Mouse (Mus musculus) midbrain, embryonic 15.5 days (tissue): ENCODE measurements around the gene Gstp1. TPM values are rescaled to one million over a fixed set of nuclear protein-coding genes. Genes with fewer than 3 reads are reported as not detected.
"Not testable (repeated sequence)": the region's sequence is repeated elsewhere in the genome, so short reads cannot be mapped to it uniquely, and the experiment has no call there.

ENCODE experiments used
- ATAC-seq: fragments of 200-750 bp; cut with Nextera tagmentation; replicated peaks from 2 replicates; pipeline ENCODE4 v1.8.0; 2017; ENCODE audit warnings: moderate TSS enrichment
- H3K27ac ChIP-seq: fragments of 300-500 bp; sonication (generic); 2 replicates; pipeline ENCODE4 v1.5.1; 2015; ENCODE audit warnings: mild to moderate bottlenecking, inconsistent platforms
- H3K27me3 ChIP-seq: fragments of 300-500 bp; sonication (generic); replicated peaks from 2 replicates; pipeline ENCODE4 v1.6.1; 2015; ENCODE audit warnings: inconsistent platforms
- H3K36me3 ChIP-seq: fragments of 300-500 bp; sonication (generic); replicated peaks from 2 replicates; pipeline ENCODE4 v1.6.1; 2015; ENCODE audit warnings: inconsistent platforms
- H3K4me1 ChIP-seq: fragments of 300-500 bp; sonication (generic); 2 replicates; pipeline ENCODE4 v1.6.1; 2015; ENCODE audit warnings: inconsistent platforms
- H3K4me2 ChIP-seq: fragments of 300-500 bp; sonication (generic); 2 replicates; pipeline ENCODE4 v1.6.1; 2015; ENCODE audit warnings: inconsistent platforms, mild to moderate bottlenecking, moderate library complexity
- H3K4me3 ChIP-seq: fragments of 300-500 bp; sonication (generic); 2 replicates; pipeline ENCODE4 v1.5.1; 2015; ENCODE audit warnings: mild to moderate bottlenecking, inconsistent platforms
- H3K9ac ChIP-seq: fragments of 300-500 bp; sonication (generic); 2 replicates; pipeline ENCODE4 v1.6.1; 2015; ENCODE audit warnings: mild to moderate bottlenecking, inconsistent platforms
- H3K9me3 ChIP-seq: fragments of 300-500 bp; sonication (generic); 2 replicates; pipeline ENCODE4 v1.6.1; 2016; ENCODE audit warnings: inconsistent platforms
- WGBS: fragments of 180-500 bp; shearing (Covaris S2); methylation state at CpG from one replicate; pipeline ENCODE4 v1.1.7; 2015; ENCODE audit warnings: mixed read lengths; 5-methylcytosine and 5-hydroxymethylcytosine counted together
- polyA plus RNA-seq: library from polyadenylated mRNA; unstranded; fragments of >200 nt; fragmentation: Nextera tagmentation; extraction: Ambion mirVana; gene quantifications from 2 replicates; pipeline ENCODE4 v1.2.1, GENCODE M21; 2015

Gstp1 gene
- polyA plus RNA-seq, 1 experiment from 2014 or later: 513 TPM

DNA sequence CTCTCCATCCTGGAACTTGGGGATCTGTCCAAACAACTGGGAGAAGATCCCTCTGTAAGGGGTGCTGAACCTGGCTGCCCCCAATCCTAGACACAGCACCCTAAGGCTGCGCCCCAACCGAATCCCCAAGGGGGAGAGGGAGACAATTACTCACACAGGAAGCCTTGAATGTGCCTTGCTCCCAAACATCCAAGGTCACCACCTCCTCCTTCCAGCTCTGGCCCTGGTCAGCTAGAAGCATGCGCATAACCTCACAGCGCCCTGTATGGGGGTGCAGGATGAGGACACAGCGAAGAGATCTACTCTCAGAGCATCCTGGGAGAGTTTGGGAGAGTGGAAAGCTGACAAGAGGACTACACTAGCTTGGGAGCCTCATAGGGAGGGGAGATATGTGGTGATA lies 20.8 kb upstream of the Gstp1 start:
- Histone ChIP-seq H3K9ac (no peak overlapping the region), H3K4me1 (no peaks in the 10 kb centered on the region), H3K27me3 (no peaks in the 10 kb centered on the region), H3K27ac (no peak overlapping the region), H3K4me3 (no peak overlapping the region), H3K9me3 (no peaks in the 10 kb centered on the region), H3K4me2 (no peak overlapping the region), H3K36me3 (no peaks in the 10 kb centered on the region)
- WGBS: 87% methylated on average over 5 of the region's 5 CpGs
- no peak for ATAC-seq

DNA sequence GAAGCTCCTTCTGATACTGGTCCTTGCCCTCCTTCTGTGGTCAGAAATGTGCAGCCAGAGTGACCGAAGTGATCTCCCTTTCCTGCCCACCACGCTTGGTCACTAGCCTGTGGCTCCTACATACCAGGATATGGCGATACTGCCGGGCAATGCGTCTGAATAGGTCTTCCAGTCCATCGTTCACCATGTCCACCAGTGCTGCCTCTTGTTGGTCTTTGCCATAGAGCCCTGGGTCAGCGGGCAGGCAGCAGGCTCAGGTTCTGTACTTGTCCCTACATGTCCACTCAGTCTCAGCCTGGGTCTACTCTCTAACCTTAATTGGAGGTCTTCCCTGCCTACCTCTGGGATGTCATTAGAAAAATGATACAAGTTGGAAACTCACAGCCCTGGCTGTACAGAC lies 20.2 kb upstream of the Gstp1 start:
- Histone ChIP-seq H3K4me3 (no peak overlapping the region), H3K9ac (no peak overlapping the region), H3K36me3 (no peaks in the 10 kb centered on the region), H3K4me1 (no peaks in the 10 kb centered on the region), H3K27me3 (no peaks in the 10 kb centered on the region), H3K27ac (no peak overlapping the region), H3K4me2 (no peak overlapping the region), H3K9me3 (no peaks in the 10 kb centered on the region)
- WGBS: 96% methylated on average over 7 of the region's 7 CpGs
- no peak for ATAC-seq

DNA sequence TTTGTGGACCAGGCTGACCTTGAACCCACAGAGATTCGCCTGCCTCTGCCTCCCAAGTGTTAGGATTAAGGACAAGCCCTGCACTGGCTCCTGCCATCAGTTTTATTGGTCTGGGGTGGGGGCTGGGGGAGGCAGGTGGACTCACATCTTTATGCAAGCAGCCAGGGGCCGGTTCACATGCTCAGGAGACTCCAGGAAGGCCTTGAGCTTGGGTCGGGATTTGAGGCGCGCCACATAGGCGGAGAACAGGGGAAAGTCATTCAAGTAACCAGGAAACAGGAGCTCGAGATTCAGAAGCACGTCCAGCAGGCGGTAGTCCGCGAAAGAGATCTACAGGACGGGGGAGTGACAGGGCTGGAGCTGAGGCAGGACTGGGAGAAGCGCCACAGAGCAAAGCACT lies 19.6 kb upstream of the Gstp1 start:
- no peak for ATAC-seq
- H3K9me3 ChIP-seq: no peaks in the 10 kb centered on the region
- no peaks in the 10 kb centered on the region for H3K36me3 ChIP-seq
- WGBS: 83% methylated on average over 13 of the region's 13 CpGs
- no peaks in the 10 kb centered on the region for H3K27me3 ChIP-seq
- H3K27ac ChIP-seq: no peak overlapping the region
- H3K4me3 ChIP-seq: no peak overlapping the region
- H3K4me1 ChIP-seq: no peaks in the 10 kb centered on the region
- H3K4me2 ChIP-seq: no peak overlapping the region
- no peak overlapping the region for H3K9ac ChIP-seq

DNA sequence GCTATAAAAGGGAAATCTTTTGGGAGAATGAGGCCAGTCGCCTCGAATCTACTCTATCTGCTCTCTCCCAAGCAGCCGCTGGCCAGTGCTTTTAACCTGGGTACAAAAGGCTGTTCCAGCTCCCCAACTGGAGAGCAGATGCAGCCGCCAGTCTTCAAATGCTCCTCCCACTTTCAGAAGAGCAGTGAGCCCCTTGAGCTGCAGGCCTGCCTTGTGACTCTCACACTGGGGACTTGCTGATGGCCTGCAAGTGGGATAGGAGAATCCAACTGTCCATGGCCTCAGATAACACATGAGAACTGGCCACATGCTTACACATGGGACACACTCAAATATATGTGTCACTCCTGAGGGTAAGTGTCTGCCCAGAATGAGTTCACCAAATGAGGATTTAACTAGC lies 18.9 kb upstream of the Gstp1 start:
- WGBS: 36% methylated on average over 4 of the region's 4 CpGs
- no peak for ATAC-seq
- Histone ChIP-seq H3K27me3 (no peaks in the 10 kb centered on the region), H3K4me3 (no peak overlapping the region), H3K4me1 (no peaks in the 10 kb centered on the region), H3K36me3 (no peaks in the 10 kb centered on the region), H3K27ac (no peak overlapping the region), H3K9me3 (no peaks in the 10 kb centered on the region), H3K4me2 (no peak overlapping the region), H3K9ac (no peak overlapping the region)

DNA sequence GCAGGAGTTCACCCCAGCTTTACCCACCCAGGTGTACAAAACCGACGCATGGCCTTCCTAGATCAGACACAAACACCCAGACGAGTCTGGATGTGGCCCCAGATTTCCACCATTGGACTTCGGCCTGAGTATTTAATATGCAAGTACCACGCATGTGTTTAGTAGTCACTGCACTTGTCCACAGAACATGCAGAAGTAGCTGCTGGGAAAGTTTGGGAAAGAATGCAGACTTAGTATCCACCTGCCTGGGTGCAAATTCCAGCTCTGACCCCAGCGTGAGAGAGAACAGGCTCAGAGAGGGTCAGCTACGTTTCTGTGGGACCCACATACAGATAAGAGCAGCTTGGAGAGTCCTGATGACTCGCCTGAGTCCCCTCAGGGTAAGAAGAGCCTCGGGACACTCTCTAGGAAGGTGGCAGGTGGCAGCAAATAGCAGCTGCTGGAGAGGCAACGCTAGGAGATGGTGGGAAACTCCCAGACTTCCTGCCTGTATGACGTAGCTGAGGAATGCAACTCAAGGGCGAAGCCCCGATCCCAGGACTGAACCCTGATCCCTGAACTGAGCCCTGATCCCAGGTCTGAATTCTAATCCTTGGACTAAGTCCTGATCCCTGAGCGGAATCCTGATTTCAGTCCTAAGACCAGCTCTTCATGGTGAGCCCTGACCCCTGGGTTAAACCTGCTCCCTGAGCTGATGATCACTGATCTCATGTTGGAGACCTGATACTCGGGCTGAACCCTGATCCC lies 18.3 kb upstream of the Gstp1 start:
- WGBS: 64% methylated on average over 15 of the region's 15 CpGs
- Histone ChIP-seq H3K4me2 (no peak overlapping the region), H3K9ac (no peak overlapping the region), H3K4me1 (no peaks in the 10 kb centered on the region), H3K36me3 (no peaks in the 10 kb centered on the region), H3K27me3 (no peaks in the 10 kb centered on the region), H3K4me3 (no peak overlapping the region), H3K9me3 (no peaks in the 10 kb centered on the region), H3K27ac (no peak overlapping the region)
- no peak for ATAC-seq

DNA sequence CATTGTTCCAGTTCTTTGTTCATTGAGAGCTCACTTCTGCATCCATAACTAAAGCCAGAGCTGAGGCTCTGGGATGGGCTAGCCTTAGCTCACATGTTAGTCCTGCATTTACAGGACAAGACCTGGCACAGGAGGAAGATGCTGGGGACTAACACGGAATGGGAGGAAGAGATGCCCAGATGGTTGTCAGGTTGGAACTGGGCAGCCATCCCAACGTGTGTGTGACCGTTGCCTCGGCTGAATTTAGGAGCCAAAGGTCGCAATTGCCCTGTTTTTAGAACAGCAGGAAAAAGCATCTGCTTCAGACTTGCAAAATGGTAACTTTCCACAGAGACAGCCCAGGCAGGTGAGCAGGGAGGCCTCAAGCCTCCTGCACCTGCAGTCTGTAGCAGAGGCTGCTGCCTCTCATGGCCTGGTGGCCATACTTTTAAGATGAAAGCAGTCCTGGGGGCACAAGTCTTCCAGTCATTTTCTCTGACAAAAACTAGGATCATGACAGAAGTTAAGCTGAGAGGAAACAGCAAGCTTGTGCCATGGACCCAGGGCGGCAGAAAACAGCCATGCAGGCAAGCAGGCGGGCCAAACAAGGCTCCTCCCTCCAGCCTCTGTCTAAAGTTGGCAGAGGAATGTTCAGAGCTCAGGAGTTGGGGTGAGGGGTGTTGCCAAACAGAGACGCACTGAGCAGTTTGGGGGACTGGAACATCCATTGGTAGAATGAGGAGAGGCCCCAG lies 17.6 kb upstream of the Gstp1 start:
- Histone ChIP-seq H3K27ac (no peak overlapping the region), H3K27me3 (no peaks in the 10 kb centered on the region), H3K36me3 (no peaks in the 10 kb centered on the region), H3K4me1 (no peaks in the 10 kb centered on the region), H3K4me3 (no peak overlapping the region), H3K9ac (no peak overlapping the region), H3K4me2 (no peak overlapping the region), H3K9me3 (no peaks in the 10 kb centered on the region)
- 70% methylated on average over 8 of the region's 8 CpGs for WGBS
- ATAC-seq: no peak

DNA sequence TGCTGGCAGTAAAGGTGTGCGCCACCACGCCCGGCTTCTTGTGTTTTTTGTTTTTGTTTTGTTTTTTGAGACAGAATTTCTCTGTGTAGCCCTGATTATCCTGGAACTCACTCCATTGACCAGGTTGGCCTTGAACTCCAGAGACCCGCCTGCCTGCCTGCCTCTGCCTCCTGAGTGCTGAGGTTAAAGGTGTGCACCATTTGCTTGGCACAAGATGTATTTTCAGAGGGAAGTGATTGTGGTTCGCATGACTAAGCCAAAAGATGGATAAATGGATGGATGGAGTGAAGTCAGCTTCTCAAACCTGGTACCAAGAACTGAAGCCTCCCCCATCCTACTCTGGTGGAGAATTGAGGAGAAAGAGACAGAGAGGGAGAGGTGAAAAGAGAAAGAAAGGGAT lies 16.8 kb upstream of the Gstp1 start:
- ATAC-seq: no peak

DNA sequence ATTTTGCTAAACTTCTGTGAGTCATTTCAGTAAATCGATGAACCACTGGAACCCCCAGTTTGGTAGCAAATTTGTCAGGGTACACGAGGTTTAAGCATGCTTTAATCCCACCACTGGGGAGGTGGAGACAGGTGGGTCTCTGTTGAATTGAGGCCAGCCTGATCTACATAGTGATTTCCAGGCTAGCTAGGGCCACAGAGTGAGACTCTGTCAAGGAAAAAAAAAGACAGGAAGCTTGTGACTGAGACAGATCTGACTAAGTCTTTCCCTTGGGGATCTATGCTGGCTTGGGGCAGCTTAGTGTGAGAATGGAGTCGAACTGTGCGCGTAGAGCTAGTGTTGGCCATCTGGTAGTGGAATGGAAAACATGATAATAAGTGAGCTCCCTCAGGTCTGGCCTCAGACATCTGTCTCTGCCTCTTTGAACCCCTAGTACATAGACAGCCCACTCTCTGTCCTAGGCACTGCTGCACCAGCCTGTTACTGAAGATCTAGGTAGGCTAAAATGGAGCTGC lies 14.8 kb upstream of the Gstp1 start:
- Histone ChIP-seq H3K27ac (no peak overlapping the region), H3K27me3 (no peaks in the 10 kb centered on the region), H3K36me3 (no peaks in the 10 kb centered on the region), H3K4me1 (no peaks in the 10 kb centered on the region), H3K9ac (no peak overlapping the region), H3K4me2 (no peak overlapping the region), H3K4me3 (no peak overlapping the region), H3K9me3 (no peaks in the 10 kb centered on the region)
- ATAC-seq: no peak
- 55% methylated on average over 5 of the region's 5 CpGs for WGBS

More for the DNA sequence above, 16.8 kb upstream of the Gstp1 start:
- Histone ChIP-seq H3K27ac (no peak overlapping the region), H3K4me3 (no peak overlapping the region), H3K4me2 (no peak overlapping the region), H3K9me3 (no peaks in the 10 kb centered on the region), H3K4me1 (no peaks in the 10 kb centered on the region), H3K27me3 (no peaks in the 10 kb centered on the region), H3K9ac (no peak overlapping the region), H3K36me3 (no peaks in the 10 kb centered on the region)
- 89% methylated on average over 5 of the region's 5 CpGs for WGBS

DNA sequence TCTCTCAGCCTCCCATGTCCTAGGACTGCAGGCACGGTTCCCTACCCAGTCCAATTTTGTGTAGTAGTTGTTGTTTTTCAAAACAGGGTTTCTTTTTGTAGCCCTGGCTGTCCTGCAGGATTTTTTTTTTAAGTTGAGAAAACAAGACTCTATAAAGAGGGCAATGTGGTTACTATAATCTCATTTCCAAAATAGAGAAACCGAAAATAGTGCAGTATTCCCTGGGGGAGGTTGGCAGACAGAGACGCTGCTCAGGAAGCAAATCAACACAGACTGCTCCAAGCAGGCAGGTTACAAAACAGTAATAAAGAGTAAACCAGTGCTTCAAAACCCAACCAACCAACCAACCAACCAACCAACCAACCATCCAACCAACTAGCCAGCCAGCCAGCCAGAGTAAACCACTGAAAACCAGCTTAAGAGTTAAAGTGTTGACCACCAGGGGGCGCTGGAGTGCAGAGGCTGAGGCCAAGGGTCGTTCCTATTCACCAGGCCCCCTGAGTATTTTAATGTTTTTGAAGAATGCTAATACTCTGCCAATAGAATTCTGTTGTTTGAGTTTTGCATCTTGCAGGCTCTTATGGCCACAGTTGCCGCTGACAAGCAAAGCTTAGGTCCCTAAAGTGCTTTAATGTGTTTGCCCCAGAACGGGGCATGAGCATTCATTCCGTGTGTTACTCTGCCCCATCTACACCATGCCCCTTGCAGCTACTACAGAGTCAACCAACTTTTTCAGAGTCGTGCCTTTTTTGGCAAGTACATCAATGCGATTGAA lies 14.1 kb upstream of the Gstp1 start:
- 54% methylated on average over 10 of the region's 10 CpGs for WGBS
- no peaks in the 10 kb centered on the region for H3K36me3 ChIP-seq
- ATAC-seq: no peak
- no peak overlapping the region for H3K4me2 ChIP-seq
- H3K9ac ChIP-seq: no peak overlapping the region
- no peaks in the 10 kb centered on the region for H3K27me3 ChIP-seq
- no peaks in the 10 kb centered on the region for H3K9me3 ChIP-seq
- H3K4me3 ChIP-seq: no peak overlapping the region
- no peak overlapping the region for H3K27ac ChIP-seq
- no peaks in the 10 kb centered on the region for H3K4me1 ChIP-seq

DNA sequence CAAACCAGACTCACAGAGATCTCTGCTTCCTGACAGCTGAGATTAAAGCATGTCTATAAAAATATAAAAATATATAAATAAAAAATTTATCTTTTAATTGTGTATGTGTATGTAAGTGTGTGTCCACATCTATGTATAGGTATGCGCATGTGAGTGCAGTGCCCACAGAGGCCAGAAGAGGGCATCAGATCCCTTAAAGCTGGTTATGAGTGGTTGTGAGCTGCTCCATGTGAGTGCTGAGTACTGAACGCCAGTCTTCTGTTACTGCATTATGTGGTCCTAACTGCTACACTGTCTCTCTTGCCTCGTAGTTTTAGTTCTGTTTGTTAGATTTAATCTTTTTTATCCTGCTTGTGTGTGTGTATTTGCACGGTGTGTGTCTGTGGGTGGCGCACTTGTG lies 13.2 kb upstream of the Gstp1 start:
- H3K4me3 ChIP-seq: no peak overlapping the region
- no peaks in the 10 kb centered on the region for H3K4me1 ChIP-seq
- no peaks in the 10 kb centered on the region for H3K36me3 ChIP-seq
- no peaks in the 10 kb centered on the region for H3K27me3 ChIP-seq
- no peak overlapping the region for H3K27ac ChIP-seq
- H3K9me3 ChIP-seq: no peaks in the 10 kb centered on the region
- WGBS: 96% methylated on average over 5 of the region's 5 CpGs
- no peak overlapping the region for H3K9ac ChIP-seq
- ATAC-seq: no peak
- no peak overlapping the region for H3K4me2 ChIP-seq

DNA sequence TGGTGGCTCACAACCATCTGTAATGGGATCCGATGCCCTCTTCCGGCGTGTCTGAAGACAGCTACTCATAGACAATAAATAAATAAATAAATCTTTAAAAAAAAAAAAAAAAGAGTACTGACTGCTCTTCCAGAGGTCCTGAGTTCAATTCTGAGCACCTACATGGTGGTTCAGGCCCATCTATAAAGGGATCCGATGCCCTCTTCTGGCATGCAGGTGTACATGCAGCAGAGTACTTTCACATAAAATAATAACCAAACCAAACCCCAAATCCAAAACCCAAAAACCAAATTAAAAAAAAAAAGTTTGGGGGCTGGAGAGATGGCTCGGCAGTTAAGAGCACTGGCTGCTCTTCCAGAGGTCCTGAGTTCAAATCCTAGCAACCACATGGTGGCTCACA lies 11.3 kb upstream of the Gstp1 start:
- not testable (repeated sequence) for H3K4me1 ChIP-seq, H3K27me3 ChIP-seq, H3K9ac ChIP-seq, H3K4me3 ChIP-seq, ATAC-seq, H3K4me2 ChIP-seq, H3K27ac ChIP-seq, H3K9me3 ChIP-seq, H3K36me3 ChIP-seq
- 84% methylated on average over 5 of the region's 5 CpGs for WGBS

DNA sequence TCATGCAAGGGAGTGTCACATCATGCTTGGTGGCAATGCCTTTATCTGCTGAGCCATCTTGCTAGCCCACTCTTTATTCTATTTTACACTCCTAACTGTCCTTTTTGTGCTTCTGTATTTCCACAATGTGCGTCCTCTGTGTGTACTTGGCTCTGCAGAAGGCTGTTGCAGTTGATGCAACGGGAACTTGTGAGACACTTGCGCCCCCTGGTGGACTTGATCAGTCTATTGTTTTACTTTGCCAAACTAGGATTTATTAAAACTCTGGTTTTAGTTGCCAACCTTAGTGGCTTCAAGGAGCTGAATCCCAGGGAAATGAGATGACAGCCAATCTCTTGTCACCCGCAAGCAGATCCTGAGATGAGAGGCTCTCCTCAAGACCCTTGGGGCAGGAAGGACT lies 10.1 kb upstream of the Gstp1 start:
- 0 out of 2 replicates have a peak, but pooled peaks cover 2% of the 10 kb centered on the region for H3K4me1 ChIP-seq
- H3K4me3 ChIP-seq: no peak overlapping the region
- no peak overlapping the region for H3K9ac ChIP-seq
- no peak overlapping the region for H3K27ac ChIP-seq
- no peaks in the 10 kb centered on the region for H3K36me3 ChIP-seq
- H3K4me2 ChIP-seq: no peak overlapping the region
- H3K27me3 ChIP-seq: no peaks in the 10 kb centered on the region
- no peaks in the 10 kb centered on the region for H3K9me3 ChIP-seq
- 14% methylated on average over 4 of the region's 4 CpGs for WGBS
- no peak for ATAC-seq
